Mouse (Mus musculus) erythroid progenitor cell, adult 5-6 weeks (primary cell): ENCODE results near the gene Ntn5. TPM values are rescaled to one million over a fixed set of nuclear protein-coding genes. Genes with fewer than 3 reads are reported as not detected.
"Not testable (repeated sequence)": the region's sequence is repeated elsewhere in the genome, so short reads cannot be mapped to it uniquely, and the experiment has no call there.

ENCODE experiments used
- ATAC-seq: replicated peaks from 2 replicates; pipeline ENCODE4 v1.8.0; 2016; ENCODE audit warnings: moderate number of reproducible peaks, mild to moderate bottlenecking, moderate TSS enrichment, inconsistent platforms; ENCODE audit not compliant: poor library complexity, low FRiP score, severe bottlenecking
- total RNA-seq, 2 experiments: library from RNA; stranded (forward) in 1 of 2; stranded (reverse) in 1 of 2; fragments of 150-400 nt in 1 of 2; fragments of 186-747, 209-891 nt in 1 of 2; gene quantifications; 2 replicates each; pipeline versions ENCODE4 v1.2.3 to v1.2.4; 2015 to 2017; ENCODE audit warnings: low replicate concordance in 2 of 2

Gene Ntn5
- total RNA-seq, 2 experiments from 2014 or later: not detected

DNA sequence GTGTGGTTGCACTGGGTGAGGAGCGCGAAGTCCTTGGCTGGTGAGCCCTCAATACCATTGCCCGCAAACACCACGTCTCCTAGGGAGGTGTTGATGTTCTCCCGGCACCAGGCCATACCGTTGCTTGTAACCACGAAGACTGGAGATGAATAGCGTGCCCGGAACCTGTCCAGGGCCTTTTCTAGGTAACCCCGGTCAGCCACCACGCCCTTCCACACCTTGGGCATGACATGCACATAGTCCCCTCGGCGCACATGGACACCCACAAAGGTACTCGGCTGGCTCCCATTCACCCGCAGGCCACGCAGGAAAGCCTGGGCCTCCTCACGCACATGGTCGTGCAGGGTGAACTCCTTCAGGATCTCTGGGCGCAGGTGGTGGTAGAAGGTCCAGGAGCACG, 33.3 kb upstream of the Ntn5 start:
- ATAC-seq: not testable (repeated sequence)

DNA sequence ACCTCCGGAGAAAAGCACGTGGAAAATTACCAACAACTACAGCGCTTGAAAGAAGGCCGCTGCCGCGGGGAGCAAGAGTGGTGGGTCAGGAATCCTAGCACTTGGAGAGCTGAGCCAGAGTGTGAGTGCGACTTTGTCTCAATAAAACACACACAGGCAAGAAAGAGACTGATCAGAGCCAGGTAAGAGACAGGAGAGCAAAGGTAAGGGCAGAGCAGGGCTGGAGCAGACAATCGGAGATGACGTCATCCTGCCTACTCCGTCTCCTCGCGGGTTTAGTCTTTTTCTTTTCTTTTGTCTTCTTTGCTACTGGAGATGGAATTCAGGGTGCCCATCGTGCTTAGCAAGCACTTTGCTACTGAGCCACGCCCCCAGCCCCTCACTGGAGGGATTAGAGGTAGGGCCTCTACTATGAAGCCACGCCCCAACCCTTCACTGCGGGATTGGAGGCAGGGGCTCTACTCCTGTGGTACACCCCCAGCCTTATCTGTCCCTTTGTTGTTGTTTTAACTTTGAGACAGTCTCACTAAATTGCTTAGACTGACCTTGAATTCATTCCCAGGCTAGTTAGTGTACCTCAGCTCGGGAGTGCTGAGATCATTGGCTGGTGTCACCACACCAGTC, 29.3 kb upstream of the Ntn5 start:
- ATAC-seq: no peak

DNA sequence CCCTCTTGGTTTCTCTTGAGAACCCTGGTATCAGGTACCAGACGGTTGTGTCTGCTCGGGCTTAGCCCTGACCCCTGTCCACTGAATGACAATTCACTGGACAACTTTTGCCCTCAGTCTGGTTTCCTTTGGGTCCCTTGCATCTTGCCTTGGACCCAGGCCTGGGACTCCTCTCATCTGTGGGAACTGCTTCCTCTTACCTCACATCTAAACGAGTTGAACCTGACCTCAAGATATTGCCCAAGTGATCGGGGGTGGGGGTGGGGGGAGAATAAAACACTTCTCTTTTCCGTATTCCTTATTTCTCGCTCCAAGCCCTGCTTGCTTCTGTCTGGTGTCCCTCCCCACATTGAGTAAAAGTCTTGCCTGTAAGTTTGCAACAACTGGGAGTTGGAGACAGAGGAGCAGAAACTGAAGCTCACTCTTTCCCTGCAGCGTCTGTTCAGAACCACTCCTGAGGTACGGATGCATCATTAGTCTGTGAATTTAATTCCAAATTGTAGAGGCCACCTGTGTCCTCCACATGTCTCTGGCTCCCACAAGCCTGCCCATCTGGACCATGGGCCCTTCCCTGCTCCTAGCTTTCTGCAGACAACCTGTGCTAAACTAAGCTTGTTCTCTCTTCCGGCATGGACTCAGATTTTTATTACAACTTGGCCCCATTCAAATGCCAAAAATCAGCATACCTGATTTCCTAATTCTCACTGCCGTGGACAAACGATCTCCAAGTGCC, 22.9 kb upstream of the Ntn5 start:
- no peak for ATAC-seq

DNA sequence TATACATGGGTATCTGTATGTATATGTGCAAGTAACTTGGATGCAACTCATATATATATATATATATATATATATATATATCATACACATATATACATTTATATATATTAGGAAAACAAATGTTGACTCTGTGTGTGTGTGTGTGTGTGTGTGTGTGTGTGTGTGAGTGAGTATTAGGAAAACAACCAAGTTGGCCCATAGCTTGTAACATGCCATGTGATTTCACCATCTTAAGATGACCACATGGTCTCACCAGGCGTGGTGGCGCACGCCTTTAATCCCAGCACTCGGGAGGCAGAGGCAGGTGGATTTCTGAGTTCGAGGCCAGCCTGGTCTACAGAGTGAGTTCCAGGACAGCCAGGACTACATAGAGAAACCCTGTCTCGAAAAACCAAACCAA, 22.1 kb upstream of the Ntn5 start:
- ATAC-seq: not testable (repeated sequence)

- no peak for ATAC-seq
These were observed 18.3 kb upstream of the Ntn5 start for GRCm38 (mm10) chr7:45665303-45666138.

DNA sequence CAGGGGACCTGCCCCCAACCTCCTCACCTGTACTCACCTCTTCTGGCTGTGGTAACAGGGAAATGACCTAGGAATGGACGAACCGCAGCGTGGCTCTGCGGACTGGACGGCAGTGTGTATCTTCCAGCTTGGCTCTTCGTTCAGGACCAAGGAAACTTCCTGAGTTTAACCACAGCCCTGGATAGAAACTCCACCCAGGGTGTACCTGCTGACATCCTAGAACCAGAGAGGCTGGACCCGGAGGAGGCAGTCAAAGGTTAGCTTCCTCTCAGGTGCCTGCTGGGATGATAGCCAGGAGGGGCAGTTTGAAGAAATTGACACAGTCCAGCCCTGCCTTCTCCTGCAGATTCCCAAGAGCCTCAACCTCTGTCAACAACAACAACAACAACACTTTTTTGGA, 17.7 kb upstream of the Ntn5 start, which contains the start of gene Fut2:
Gene Fut2 (minus strand): TSS at position 234 of the 400 bp plus-strand sequence.
- ATAC-seq: no peak; the same call in 1 of the 2 replicates

- ATAC-seq: no peak
These were observed 16.1 kb upstream of the Ntn5 start for GRCm38 (mm10) chr7:45667761-45668160.

- no peak for ATAC-seq
These were observed 14.9 kb upstream of the Ntn5 start for GRCm38 (mm10) chr7:45668921-45669320.

DNA sequence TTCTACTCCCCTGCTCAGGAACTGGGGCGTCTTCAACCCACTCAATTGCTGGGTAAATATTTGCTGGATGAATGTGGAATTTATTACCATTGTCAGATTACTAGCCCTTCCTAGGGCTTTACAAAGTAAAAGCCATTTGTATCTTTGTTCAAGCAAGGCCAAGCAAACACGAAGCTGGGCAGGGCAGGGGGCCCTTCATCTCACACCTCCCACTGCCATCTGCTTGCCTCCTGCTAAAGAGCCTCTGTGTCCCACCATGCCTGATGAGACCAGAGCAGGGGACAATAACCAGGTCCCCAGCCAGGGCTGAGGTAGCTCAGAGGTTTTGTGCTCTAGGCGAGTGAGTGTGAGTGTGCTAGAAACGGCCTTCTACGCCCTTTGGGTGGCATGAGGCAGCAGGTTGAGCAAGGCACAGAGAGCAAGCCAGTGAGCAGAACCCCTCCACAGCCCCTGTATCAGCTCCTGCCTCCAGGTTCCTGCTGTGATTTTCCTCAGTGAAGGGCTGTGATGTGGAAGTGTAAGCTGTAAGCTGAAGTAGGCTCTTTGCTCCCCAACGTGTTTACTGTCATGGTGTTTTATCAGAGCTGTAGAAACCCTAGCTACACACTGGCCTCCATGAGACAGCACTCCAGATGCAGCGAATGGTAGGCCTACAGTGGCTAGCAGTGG, 6.1 kb upstream of the Ntn5 start:
- ATAC-seq: no peak

GRCm38 (mm10) chr7:45678513-45678912, 5.3 kb upstream of the Ntn5 start:
- no peak for ATAC-seq

GRCm38 (mm10) chr7:45679966-45680621, 3.7 kb upstream of the Ntn5 start:
- ATAC-seq: no peak

DNA sequence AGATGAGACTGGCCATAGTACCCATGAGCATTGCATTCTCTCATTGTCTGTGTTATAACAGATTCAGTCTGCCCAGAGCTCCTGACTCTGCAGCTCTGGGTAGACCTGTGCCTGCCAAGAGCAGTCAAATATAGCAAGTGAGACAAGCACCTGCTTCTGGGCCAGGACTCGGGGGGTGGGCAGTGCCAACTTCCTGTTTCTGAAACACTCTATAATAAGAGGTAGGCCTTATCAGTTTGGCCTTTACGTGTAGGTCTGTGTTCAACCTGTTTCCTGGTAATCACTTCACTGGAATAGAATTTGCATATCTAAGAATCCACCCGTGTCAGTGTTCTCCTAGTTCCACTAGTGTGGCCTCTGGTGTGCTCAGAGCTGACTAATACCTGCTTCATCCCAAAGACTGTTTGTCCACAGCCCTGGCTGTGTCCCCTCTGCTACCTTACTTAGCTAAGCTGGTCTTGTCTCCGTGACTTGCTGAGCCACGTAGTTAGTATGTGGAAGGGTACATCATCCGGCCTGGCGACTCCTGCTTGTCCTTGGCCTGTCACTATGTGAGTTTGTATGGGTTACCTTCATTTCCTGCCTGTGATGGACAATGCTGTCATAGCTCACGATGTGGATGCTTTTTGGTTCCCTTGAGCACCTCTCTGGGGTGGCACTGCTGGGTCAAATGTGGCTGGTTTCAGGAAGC, 2.6 kb upstream of the Ntn5 start:
- ATAC-seq: no peak

GRCm38 (mm10) chr7:45682144-45683126, 1.4 kb upstream of the Ntn5 start:
- peak; percentile 50; the same call in 1 of the 2 replicates for ATAC-seq

DNA sequence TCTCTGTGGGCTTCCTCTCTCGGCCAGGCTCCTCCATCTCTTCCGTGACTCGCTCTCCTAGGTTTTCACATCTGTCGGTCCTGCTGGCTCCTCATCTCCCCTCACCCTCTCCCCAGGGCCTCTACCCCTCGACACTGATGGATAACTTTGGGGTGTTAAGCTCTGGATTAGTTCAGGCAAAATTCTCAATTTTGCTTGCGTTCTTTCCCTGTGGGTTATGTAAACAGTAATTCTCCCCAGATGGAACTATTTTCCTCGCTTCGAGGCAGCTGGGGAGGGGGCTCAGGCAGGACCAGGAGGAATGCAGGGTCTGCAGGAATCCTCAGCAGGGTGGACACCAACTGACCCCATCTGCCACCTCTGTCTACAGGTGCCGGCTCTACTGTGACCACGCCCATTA, 2.0 kb downstream of the Ntn5 start:
- ATAC-seq: no peak

GRCm38 (mm10) chr7:45686841-45687240, 3.0 kb downstream of the Ntn5 start:
- no peak for ATAC-seq

DNA sequence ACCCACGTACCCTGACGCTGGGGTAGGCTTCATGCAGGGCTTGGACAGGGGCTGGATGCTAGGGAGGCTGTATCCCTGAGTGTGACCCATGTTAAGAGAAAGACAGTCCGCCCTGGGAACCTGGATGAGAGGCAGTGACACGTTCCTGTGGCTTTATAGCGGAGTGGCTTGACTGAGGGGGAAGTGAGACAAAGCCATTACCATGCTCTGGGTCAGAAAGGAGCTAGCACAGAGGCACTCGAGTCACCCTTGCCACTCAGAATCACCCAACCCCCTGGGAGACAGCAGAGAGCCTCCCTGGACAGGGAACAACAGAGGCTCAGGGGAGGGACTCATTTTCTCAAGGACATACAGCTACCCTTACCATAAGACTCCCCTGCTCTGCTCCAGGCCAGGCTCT, 5.3 kb downstream of the Ntn5 start:
- ATAC-seq: no peak

GRCm38 (mm10) chr7:45689800-45690199, 6.0 kb downstream of the Ntn5 start:
- ATAC-seq: no peak

- ATAC-seq: no peak
These were observed 8.5 kb downstream of the Ntn5 start for GRCm38 (mm10) chr7:45692364-45692763.
